Mouse (Mus musculus) mature B cell (primary cell): ENCODE results near the gene Rhbdl2.

ENCODE experiments used
- in situ Hi-C: fragments of 300-500 bp; cut with MboI; formaldehyde crosslinking; loops from 2 replicates; pipeline ENCODE4 v1.14.3; 2019

Rhbdl2 gene

GRCm38 (mm10) chr4:123787191-123787985 is at the start of gene Rhbdl2:
Rhbdl2 (plus strand) TSS chr4:123787874.
- in situ Hi-C loops = no loop called here

- in situ Hi-C loops = no loop called here
These were observed 49.0 kb upstream of the Rhbdl2 start for GRCm38 (mm10) chr4:123738708-123739107.

GRCm38 (mm10) chr4:123742891-123743290 is 44.8 kb upstream of the Rhbdl2 start:
- in situ Hi-C loops = no loop called here

GRCm38 (mm10) chr4:123745221-123745775 is 42.4 kb upstream of the Rhbdl2 start:
- in situ Hi-C loops = no loop called here

GRCm38 (mm10) chr4:123748726-123749415 is 38.8 kb upstream of the Rhbdl2 start:
- in situ Hi-C loops = no loop called here

GRCm38 (mm10) chr4:123749484-123750130 is 38.1 kb upstream of the Rhbdl2 start:
- in situ Hi-C loops = no loop called here

- in situ Hi-C loops = no loop called here
These were observed 37.5 kb upstream of the Rhbdl2 start, which contains the start of gene Akirin1 for GRCm38 (mm10) chr4:123750152-123750651. Akirin1 (minus strand) TSS chr4:123750345.

GRCm38 (mm10) chr4:123750707-123751312 is 36.9 kb upstream of the Rhbdl2 start:
- in situ Hi-C loops = no loop called here

GRCm38 (mm10) chr4:123758306-123758705 is 29.4 kb upstream of the Rhbdl2 start:
- in situ Hi-C loops = no loop called here

GRCm38 (mm10) chr4:123765071-123765470 is 22.6 kb upstream of the Rhbdl2 start:
- in situ Hi-C loops = no loop called here

GRCm38 (mm10) chr4:123767807-123768206 is 19.9 kb upstream of the Rhbdl2 start:
- in situ Hi-C loops = no loop called here

GRCm38 (mm10) chr4:123768234-123768633 is 19.4 kb upstream of the Rhbdl2 start:
- in situ Hi-C loops = no loop called here

GRCm38 (mm10) chr4:123792666-123793065 is 5.0 kb downstream of the Rhbdl2 start:
- in situ Hi-C loops = no loop called here

GRCm38 (mm10) chr4:123793136-123793535 is 5.5 kb downstream of the Rhbdl2 start:
- in situ Hi-C loops = no loop called here

- in situ Hi-C loops = no loop called here
These were observed 7.4 kb downstream of the Rhbdl2 start for GRCm38 (mm10) chr4:123795057-123795456.

- in situ Hi-C loops = no loop called here
These were observed 9.7 kb downstream of the Rhbdl2 start for GRCm38 (mm10) chr4:123797403-123797802.

- in situ Hi-C loops = no loop called here
These were observed 10.2 kb downstream of the Rhbdl2 start for GRCm38 (mm10) chr4:123797856-123798255.

- in situ Hi-C loops = no loop called here
These were observed 16.0 kb downstream of the Rhbdl2 start for GRCm38 (mm10) chr4:123803642-123804041.

GRCm38 (mm10) chr4:123808304-123808703 is 20.6 kb downstream of the Rhbdl2 start:
- in situ Hi-C loops = no loop called here

GRCm38 (mm10) chr4:123810475-123811295 is 23.0 kb downstream of the Rhbdl2 start:
- in situ Hi-C loops = no loop called here

GRCm38 (mm10) chr4:123812525-123812924 is 24.9 kb downstream of the Rhbdl2 start:
- in situ Hi-C loops = no loop called here
